Mouse (Mus musculus): ENCODE results near the gene Dse.
"Not testable (repeated sequence)": the region's sequence is repeated elsewhere in the genome, so short reads cannot be mapped to it uniquely, and the experiment has no call there.

Dse gene

DNA sequence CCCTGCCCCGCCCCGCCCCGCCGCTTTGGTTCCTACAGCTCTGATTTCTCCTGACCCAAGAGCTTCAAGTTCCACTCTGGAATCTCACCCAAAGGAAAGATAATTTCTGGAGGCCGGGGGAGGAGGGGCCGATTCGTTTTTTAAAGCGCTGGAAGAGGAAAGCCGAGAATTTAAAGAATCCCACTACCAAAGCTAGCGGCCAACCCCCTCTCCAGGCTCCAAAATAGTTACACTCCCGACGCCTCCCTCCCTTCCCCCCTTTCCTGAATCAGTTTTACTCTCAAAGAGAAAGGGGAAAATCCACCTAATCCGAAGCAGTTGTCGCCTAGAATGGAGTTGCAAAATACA, at the start of gene Dse:
TSS of gene Dse (minus strand) at position 213 of the 348 bp plus-strand sequence.
- peak in 1 of 2 experiments; percentile 11 for DNase-seq (ENCODE audit: low spot score in 2 of 2)

DNA sequence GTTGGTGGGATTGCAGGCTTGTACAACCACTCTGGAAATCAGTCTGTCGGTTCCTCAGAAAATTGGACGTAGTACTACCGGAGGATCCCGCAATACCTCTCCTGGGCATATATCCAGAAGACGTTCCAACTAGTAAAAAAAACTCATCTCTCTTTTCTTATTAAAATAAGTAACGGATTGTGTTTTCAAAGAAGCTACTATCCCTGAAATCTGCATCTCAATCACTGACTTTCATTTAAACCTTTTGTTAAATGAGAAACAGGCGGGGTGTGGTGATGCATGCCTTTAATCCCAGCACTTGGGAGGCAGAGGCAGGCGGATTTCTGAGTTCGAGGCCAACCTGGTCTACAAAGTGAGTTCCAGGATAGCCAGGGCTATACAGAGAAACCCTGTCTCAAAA, 45.3 kb upstream of the Dse start:
- not testable (repeated sequence) for DNase-seq (ENCODE audit: low spot score in 2 of 2)

DNA sequence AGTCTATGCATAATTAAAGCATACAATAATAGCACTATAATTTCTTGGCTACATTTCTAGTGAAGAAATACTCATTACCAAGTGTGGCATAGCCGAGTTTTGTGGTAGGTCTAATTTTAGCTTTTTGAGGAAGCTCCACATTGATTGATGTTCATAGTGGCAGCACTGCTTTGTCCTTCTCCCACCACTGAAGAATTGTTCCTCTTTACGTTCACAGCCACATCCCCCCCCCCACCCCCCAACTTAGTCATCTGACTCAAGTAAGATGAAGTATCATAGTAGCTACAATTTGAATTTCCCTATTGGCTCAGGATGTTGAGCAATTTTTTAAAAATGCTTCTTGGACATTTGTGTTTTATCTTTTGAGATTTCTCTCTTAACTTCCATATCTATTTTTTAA, 42.1 kb upstream of the Dse start:
- no peak for DNase-seq (ENCODE audit: low spot score in 2 of 2)

- DNase-seq (ENCODE audit: low spot score in 2 of 2): no peak
These were observed 40.2 kb upstream of the Dse start for GRCm38 (mm10) chr10:34247757-34248156.

DNA sequence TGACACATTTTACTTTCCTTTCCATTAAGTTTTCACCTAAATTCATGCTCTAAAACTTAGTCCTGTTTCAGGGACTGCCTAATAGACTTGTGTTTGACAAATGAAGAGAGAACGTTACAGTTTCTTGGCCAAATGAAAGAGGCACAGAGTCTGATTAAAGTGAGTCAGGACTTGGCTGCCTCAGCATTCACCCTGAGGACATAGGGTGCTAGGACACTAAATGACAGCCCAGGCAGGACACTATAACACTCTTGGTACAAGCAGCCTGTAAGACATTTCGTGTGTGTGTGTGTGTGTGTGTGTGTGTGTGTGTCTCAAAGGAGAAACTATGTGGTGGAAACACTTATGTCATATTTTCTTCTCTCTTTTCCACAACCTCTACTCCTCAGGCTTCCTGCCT, 38.6 kb upstream of the Dse start:
- no peak for DNase-seq (ENCODE audit: low spot score in 2 of 2)

- no peak for DNase-seq (ENCODE audit: low spot score in 2 of 2)
These were observed 37.2 kb upstream of the Dse start for GRCm38 (mm10) chr10:34244745-34245144.

- no peak for DNase-seq (ENCODE audit: low spot score in 2 of 2)
These were observed 31.0 kb upstream of the Dse start for GRCm38 (mm10) chr10:34238536-34238935.

DNA sequence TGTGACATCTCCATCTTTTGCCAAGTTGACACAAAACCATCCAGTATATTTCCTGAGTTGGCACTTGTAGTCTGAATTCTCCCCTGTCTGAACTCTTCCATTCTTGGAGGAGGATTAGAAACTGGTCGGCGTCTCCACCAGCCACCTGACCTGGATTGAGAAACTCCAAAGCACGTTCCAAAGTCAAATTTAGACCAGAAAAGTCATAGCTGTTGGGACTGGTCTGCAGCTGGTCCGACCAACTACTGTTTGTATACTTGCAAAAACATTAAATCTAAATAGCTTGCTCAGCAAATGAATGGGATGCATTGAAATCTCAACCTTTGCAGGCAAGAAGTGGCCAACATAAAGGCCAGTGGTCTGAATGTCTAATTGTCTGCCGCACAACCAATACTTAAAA, 29.1 kb upstream of the Dse start:
- DNase-seq (ENCODE audit: low spot score in 2 of 2): no peak

- DNase-seq (ENCODE audit: low spot score in 2 of 2): no peak
These were observed 27.9 kb upstream of the Dse start for GRCm38 (mm10) chr10:34235384-34235783.

DNA sequence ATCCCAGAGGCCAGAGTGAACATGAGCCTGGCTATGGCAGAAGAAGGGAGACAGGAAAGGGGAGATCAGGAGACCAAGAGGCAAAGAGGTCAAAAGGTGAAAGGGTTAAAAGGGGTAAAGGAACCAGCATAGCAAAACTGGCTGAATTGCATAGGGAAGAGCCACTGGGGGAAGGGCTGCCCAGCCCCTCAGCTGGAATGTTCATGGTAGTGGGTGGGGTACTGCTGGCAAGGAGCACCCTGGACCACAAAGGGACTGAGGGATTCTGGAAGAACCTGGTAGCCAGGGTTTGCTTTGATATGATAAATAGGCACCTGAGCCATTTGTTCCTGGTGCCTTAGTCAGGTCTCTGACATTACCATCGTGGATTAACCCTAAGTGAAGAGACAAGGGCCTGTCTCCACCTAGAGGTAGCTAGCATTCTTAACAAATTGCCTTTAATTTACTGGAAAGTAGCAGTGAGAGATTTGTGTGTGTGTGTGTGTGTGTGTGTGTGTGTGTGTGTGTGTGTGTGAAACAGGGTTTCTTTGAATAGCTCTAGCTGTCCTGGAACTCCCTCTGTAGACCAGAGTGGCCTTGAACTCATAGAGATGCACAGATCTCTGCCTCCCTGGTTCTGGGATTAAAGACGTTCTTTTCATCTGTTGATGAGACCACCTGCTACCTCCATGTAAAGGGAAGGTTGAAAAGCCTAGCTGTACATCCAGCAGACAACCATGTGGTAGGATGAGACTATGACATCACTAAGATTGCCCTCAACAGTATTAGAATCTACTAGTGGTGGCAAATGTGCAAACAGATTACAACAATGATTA, 26.6 kb upstream of the Dse start:
- no peak for DNase-seq (ENCODE audit: low spot score in 2 of 2)

DNA sequence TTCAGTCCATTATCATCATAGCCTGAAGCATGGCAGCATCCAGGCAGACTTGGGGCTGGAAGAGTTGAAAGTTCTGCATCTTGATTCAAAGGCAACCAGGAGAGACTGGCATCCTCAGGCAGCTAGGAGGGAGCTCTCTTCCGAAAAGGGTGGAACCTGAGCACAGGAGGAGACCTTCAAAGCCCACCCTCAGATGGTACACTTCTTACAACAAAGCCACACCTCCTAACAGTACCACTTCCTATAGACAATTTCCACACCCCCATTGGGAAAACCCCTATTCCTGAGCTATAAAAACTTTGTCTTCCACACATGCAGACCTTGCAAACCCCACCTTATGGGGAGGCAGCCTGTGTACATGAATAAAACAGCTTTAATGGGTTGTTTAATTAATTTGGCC, 25.9 kb upstream of the Dse start:
- DNase-seq (ENCODE audit: low spot score in 2 of 2): no peak

- DNase-seq (ENCODE audit: low spot score in 2 of 2): no peak
These were observed 22.7 kb upstream of the Dse start for GRCm38 (mm10) chr10:34230121-34230675.

- DNase-seq (ENCODE audit: low spot score in 2 of 2): no peak
These were observed 22.0 kb upstream of the Dse start for GRCm38 (mm10) chr10:34229491-34229890.

DNA sequence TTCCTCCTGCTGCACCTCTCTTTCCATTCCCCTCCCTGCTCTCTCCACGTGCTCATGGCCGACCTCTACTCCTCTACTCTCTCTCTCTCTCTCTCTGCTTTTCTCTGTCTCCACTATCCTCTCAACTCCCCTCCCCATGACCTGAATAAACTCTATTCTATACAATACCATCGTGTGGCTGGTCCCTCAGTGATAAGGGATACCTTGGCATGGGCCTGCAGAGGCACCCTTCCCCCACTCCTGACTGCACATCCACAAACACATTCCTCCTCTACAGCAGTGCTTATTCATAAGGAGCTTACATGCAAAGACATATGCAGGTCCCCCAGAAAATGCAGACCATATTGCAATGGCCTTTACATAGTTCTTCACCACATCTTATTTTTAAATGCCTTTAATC, 16.1 kb upstream of the Dse start:
- no peak for DNase-seq (ENCODE audit: low spot score in 2 of 2)

- DNase-seq (ENCODE audit: low spot score in 2 of 2): no peak
These were observed 14.6 kb upstream of the Dse start for GRCm38 (mm10) chr10:34221909-34222620.

DNA sequence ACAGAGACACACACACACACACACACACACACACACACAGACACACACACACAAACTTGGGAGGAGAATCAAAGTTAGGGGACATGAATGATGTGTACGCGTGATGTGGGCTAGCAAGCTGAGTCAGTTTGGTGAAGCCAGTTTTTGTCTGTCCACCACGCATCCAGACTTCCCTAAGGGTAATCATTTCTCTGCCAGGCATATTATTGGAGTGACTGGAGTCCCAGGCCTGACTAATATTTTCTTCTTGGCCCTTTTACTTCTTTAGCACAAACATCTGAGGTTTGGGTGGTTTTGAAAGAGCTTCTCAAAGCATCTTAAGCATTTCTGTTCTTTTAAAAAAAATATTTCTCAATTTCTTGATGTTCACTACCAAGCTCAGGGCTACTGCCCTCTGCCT, 10.7 kb upstream of the Dse start:
- DNase-seq (ENCODE audit: low spot score in 2 of 2): no peak

DNA sequence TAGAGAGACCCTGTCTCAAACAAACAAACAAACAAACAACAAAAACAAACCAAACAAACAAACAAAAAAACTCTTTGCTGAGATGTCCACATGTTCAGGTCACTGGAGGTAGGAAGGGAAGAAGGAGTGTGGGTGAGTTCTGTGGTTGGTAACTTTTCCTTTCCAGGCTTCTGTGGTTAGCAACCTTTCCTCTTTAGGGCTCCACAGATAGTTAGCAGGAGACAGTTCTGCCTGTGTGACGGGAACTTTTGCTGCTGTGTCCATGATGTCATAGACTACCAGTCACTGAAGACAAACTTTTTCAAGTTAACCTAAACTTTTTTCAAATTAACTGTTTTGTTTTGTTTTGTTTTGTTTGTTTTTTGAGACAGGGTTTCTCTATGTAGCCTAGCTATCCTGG, 8.2 kb upstream of the Dse start:
- no peak for DNase-seq (ENCODE audit: low spot score in 2 of 2)

DNA sequence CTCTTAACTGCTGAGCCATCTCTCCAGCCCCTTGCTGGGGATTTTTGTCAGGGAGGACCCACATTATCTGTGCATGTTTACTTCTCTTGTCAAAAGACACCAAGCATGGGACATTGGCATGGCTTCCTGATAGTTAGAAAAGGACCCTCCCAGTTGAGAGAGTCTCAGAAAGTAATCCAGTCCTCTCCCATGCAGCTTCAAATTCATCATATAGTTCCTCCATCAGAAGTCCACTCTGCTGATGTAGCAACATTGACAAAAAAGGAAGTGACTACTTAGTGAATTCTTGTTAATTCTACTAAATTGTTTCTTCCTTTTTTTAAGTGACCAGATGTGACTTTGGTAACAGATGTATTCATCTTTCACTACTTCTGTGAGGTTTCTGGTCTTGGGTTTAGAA, 2.4 kb upstream of the Dse start:
- no peak for DNase-seq (ENCODE audit: low spot score in 2 of 2)

DNA sequence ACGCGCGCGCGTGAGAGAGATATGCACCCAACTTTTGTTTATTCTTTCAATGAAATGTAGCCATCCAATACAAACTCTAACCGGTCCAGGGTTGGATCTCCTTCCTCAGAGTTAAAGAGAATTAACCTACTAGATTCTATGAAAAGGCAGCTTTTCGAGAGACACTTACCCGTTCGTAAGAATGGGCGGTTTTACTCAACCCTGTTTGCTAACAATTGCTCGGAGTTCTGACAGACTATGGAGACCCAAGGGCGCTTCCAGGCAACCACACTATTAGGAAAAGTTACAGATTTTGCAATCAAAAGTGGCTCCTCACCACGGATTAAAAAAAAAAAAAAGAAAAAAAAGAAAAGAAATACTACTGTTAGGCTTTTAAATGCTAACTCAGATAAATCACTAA, 516 bp upstream of the Dse start:
- DNase-seq (ENCODE audit: low spot score in 2 of 2): no peak

DNA sequence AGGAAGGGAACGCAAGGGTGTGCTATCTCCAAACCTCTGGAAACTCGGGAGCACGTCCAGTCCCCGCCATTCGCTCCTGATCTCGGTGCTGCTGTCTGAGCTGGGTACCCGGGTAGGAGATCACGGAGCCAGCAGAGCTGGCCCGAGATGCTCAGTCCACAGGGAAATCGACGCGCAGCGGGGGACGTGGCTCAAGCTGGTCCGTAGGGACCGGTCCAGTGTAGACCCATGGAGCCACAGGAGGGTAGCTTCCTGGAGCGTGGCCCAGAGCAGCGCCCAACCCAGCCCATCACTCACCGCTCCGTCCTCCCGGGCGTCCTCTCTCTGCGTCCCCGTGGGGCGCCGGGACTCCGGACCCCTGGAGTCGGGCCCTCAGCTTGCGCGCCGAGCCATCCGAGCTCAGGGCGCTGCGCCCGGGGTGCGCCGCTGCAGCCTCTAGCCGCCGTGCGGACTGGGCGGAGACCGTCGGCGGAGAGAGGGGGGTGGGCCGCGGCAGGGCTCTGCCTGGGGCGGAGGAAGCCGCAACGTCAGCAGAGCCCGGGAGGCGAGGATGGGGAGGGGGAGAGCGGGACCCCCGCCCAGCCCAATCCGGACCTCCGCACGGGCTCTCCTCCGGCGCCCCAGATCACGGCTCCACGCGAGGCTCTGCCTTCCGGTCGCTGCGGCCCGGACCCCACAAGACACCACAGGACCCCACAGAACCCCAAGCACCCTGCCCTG, 572 bp downstream of the Dse start:
- DNase-seq (ENCODE audit: low spot score in 2 of 2): peak; percentile 17 to 61

- peak in 1 of 2 experiments; percentile 11 for DNase-seq (ENCODE audit: low spot score in 2 of 2)
These were observed 1.1 kb downstream of the Dse start for GRCm38 (mm10) chr10:34206436-34206782.

DNA sequence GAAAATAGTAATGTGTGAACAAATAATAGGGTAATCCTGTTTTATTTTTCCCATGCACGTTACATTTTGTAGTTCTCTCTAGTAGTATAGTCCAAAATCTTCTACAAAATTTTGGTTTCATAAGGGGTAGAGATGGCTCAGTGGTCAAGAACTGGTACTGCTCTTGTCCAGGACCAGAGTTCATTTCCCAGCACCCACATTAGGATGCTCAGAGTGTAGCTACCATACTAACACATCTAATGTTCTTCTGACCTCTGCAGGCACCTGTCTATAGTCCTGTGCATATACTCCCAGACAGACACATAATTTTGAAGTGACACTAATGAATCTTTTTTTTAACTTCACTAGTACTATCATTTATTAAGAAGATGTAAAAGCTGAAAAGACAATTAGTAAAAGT, 1.7 kb downstream of the Dse start:
- DNase-seq (ENCODE audit: low spot score in 2 of 2): no peak

DNA sequence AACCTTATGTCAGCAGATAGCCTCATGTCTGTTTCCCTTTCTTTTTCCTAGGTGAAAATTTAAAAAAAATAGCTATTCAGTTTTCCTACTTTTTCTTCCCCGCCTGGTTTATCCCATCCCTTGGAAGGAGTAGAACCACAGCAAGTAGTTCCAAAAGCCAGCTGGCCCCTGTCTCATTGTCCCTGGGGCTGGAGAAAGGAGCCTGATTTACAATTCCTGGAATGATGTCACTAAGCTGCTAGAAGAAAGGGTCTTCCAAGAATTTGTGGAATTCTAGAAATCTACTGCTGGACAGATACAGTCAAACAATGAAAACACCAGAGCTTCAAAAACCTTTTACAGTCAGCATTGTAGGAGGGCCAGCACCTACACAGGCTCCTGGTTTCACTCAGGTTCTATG, 6.8 kb downstream of the Dse start:
- DNase-seq (ENCODE audit: low spot score in 2 of 2): no peak
